Mouse (Mus musculus) forebrain, embryonic 16.5 days (tissue): Measurements from ENCODE around the gene Hypk. TPM values are rescaled to one million over a fixed set of nuclear protein-coding genes. Genes with fewer than 3 reads are reported as not detected.
"Not testable (repeated sequence)": the region's sequence is repeated elsewhere in the genome, so short reads cannot be mapped to it uniquely, and the experiment has no call there.

ENCODE experiments used
- ATAC-seq: fragments of 200-750 bp; cut with Nextera tagmentation; 2 replicates; pipeline ENCODE4 v1.8.0; 2017; ENCODE audit warnings: mild to moderate bottlenecking, moderate library complexity
- H3K27ac ChIP-seq: fragments of 300-500 bp; sonication (generic); 2 replicates; pipeline ENCODE4 v1.5.1; 2014; ENCODE audit warnings: low read length, control low read depth
- H3K27me3 ChIP-seq: fragments of 300-500 bp; sonication (generic); replicated peaks from 2 replicates; pipeline ENCODE4 v1.6.1; 2014; ENCODE audit warnings: low read length; ENCODE audit not compliant: control insufficient read depth, insufficient read depth
- H3K36me3 ChIP-seq: fragments of 300-500 bp; sonication (generic); 2 replicates; pipeline ENCODE4 v1.6.1; 2014; ENCODE audit not compliant: control insufficient read depth, insufficient read depth
- H3K4me1 ChIP-seq: fragments of 300-500 bp; sonication (generic); replicated peaks from 2 replicates; pipeline ENCODE4 v1.6.1; 2014; ENCODE audit warnings: low read length; ENCODE audit not compliant: control insufficient read depth, insufficient read depth
- H3K4me2 ChIP-seq: fragments of 300-500 bp; sonication (generic); 2 replicates; pipeline ENCODE4 v1.6.1; 2014; ENCODE audit warnings: mild to moderate bottlenecking, low read length, control low read depth
- H3K4me3 ChIP-seq: fragments of 300-500 bp; sonication (generic); replicated peaks from 2 replicates; pipeline ENCODE4 v1.5.1; 2014; ENCODE audit warnings: mild to moderate bottlenecking, low read length, control low read depth
- H3K9ac ChIP-seq: fragments of 300-500 bp; sonication (generic); replicated peaks from 2 replicates; pipeline ENCODE4 v1.6.1; 2014; ENCODE audit warnings: low read depth, low read length, control low read depth
- H3K9me3 ChIP-seq: fragments of 300-500 bp; sonication (generic); 2 replicates; pipeline ENCODE4 v1.6.1; 2016; ENCODE audit warnings: low read length; ENCODE audit not compliant: control insufficient read depth
- WGBS: fragments of 180-500 bp; shearing (Covaris S2); extraction: QIAGEN DNeasy Blood & Tissue Kit; methylation state at CpG from one replicate; pipeline ENCODE4 v1.1.7; 2014; 5-methylcytosine and 5-hydroxymethylcytosine counted together
- polyA plus RNA-seq: library from polyadenylated mRNA; unstranded; fragments of >200 nt; fragmentation: Nextera tagmentation; extraction: Ambion mirVana; gene quantifications from 2 replicates; pipeline ENCODE4 v1.2.1, GENCODE M21; 2015

Gene Hypk
- polyA plus RNA-seq, 1 experiment from 2014 or later, result 108 TPM

DNA sequence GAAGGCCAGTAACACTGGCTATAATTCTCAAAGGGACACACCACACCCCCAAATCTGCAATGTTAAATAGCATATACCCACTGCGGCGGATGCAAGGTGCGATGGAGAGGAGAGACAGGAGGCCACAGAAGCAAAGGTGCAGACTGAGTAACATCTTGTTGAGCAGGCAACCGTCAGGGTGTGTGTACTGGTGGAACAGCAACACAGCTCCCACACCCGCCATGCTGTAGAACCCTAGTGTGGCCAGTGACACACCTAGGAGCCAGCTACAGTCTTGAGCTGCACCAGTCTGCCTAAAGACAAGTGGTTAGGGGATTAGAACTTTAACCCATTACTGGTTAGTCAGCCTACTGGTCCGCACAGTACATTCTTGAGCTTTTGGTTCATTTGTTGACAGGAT, 827 bp downstream of the Hypk start:
- Histone ChIP-seq H3K27ac (no peak overlapping the region), H3K27me3 (no peaks in the 10 kb centered on the region), H3K4me1 (peaks cover 26% of the 10 kb centered on the region), H3K4me3 (no peak overlapping the region), H3K4me2 (no peak overlapping the region), H3K9me3 (no peaks in the 10 kb centered on the region), H3K36me3 (0 out of 2 replicates have a peak, but pooled peaks cover 4% of the 10 kb centered on the region), H3K9ac (no peak overlapping the region)
- WGBS, result 91% methylated on average over 6 of the region's 6 CpGs
- ATAC-seq, result no peak

- no peak overlapping the region for H3K4me2 ChIP-seq
- 78% methylated on average over 5 of the region's 5 CpGs for WGBS
- no peak overlapping the region for H3K27ac ChIP-seq
- H3K4me3 ChIP-seq, result no peak overlapping the region
- H3K27me3 ChIP-seq, result no peaks in the 10 kb centered on the region
- no peak overlapping the region for H3K9ac ChIP-seq
- no peaks in the 10 kb centered on the region for H3K9me3 ChIP-seq
- 0 out of 2 replicates have a peak, but pooled peaks cover 4% of the 10 kb centered on the region for H3K36me3 ChIP-seq
- peaks cover 21% of the 10 kb centered on the region for H3K4me1 ChIP-seq
- ATAC-seq, result no peak
Measured at GRCm38 (mm10) chr2:121455534-121455933, 2.4 kb downstream of the Hypk start.

- peak; percentile 96 for ATAC-seq
- 4% methylated on average over 41 of the region's 41 CpGs for WGBS
- peaks cover 8% of the 10 kb centered on the region; the same call in 1 of the 2 replicates for H3K36me3 ChIP-seq
- H3K4me3 ChIP-seq, result peak within 1 kb of the TSS; percentile 71
- H3K9me3 ChIP-seq, result no peaks in the 10 kb centered on the region
- H3K4me1 ChIP-seq, result peaks cover 11% of the 10 kb centered on the region
- H3K27me3 ChIP-seq, result no peaks in the 10 kb centered on the region
- H3K27ac ChIP-seq, result peak within 1 kb of the TSS; percentile 54
- H3K4me2 ChIP-seq, result peak within 1 kb of the TSS; percentile 72
- peak within 1 kb of the TSS; percentile 68 for H3K9ac ChIP-seq
Measured at GRCm38 (mm10) chr2:121456692-121457642, 3.9 kb downstream of the Hypk start, which contains the start of gene Serinc4. Serinc4 (minus strand) TSS chr2:121456781.

- Histone ChIP-seq H3K4me3 (no peak overlapping the region), H3K27me3 (no peaks in the 10 kb centered on the region), H3K9ac (no peak overlapping the region), H3K4me1 (peaks cover 11% of the 10 kb centered on the region), H3K9me3 (no peaks in the 10 kb centered on the region), H3K27ac (no peak overlapping the region), H3K4me2 (no peak overlapping the region), H3K36me3 (peaks cover 8% of the 10 kb centered on the region; the same call in 1 of the 2 replicates)
- WGBS, result 60% methylated on average over 2 of the region's 2 CpGs
- no peak for ATAC-seq
Measured at GRCm38 (mm10) chr2:121460071-121460470, 7.0 kb downstream of the Hypk start.

GRCm38 (mm10) chr2:121468982-121469381, 15.9 kb downstream of the Hypk start:
- not testable (repeated sequence) for ATAC-seq, H3K36me3 ChIP-seq, H3K27me3 ChIP-seq, H3K9ac ChIP-seq, H3K4me1 ChIP-seq, H3K9me3 ChIP-seq, H3K4me2 ChIP-seq, H3K27ac ChIP-seq, H3K4me3 ChIP-seq
- WGBS, result no CpG with 5 or more reads among the region's 6 CpGs

GRCm38 (mm10) chr2:121472783-121473182, 19.7 kb downstream of the Hypk start:
- H3K4me3 ChIP-seq, H3K36me3 ChIP-seq, ATAC-seq, H3K9ac ChIP-seq, H3K4me2 ChIP-seq, H3K27me3 ChIP-seq, H3K4me1 ChIP-seq, H3K9me3 ChIP-seq, H3K27ac ChIP-seq: not testable (repeated sequence)
- 97% methylated on average over 3 of the region's 3 CpGs for whole genome bisulfite sequencing

DNA sequence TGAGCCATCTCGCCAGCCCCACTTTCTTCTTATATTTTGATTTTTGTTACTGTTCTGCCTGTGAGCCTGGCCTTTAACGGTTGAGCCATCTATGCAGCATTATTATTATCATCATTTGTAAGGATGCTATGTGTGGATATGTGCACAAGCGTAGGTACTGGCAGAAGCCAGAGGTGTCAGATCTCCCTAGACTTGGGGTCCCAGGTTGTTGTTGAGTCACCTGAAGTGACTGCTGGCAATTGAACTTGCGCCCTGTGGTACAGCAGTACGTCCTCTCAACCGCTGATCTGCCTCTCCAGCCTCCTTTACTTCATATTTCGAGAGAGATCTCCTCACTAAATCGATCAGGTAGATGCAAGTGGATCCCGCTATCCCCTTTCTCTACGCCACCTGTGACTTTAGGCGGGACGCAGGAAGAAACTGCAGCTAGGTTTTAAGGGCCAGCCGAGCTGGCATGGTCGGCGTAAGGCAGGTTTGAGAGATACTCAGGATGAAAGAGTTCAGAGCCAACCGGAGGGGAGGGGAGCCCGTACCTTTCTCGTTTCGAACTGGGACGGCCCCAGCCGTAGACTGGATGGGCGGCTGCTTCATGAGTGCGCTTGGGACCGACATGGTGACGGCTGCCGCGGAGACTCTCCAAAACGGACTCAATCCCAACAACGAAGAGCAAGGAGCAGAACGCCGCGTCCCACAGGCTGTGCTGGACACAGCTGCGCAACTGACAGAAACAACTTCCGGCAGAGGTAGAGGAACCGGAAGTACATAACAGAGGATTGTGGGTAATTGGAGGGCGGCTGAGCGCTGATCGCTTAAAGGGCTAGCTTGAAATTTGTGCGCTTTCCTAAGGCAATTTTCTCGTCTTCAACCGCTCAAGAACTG, 20.4 kb downstream of the Hypk start, which contains the start of gene Mfap1b:
TSS of gene Mfap1b (minus strand) at position 767 of the 879 bp plus-strand sequence.
- H3K4me1 ChIP-seq, H3K27me3 ChIP-seq, H3K36me3 ChIP-seq, H3K9me3 ChIP-seq: not testable (repeated sequence)
- H3K9ac ChIP-seq, result peak within 1 kb of the TSS; percentile 63
- ATAC-seq, result peak; percentile 98
- WGBS, result 5% methylated on average over 39 of the region's 41 CpGs
- peak within 1 kb of the TSS; percentile 75 for H3K4me2 ChIP-seq
- H3K4me3 ChIP-seq, result peak within 1 kb of the TSS; percentile 67
- peak within 1 kb of the TSS; percentile 63 for H3K27ac ChIP-seq

DNA sequence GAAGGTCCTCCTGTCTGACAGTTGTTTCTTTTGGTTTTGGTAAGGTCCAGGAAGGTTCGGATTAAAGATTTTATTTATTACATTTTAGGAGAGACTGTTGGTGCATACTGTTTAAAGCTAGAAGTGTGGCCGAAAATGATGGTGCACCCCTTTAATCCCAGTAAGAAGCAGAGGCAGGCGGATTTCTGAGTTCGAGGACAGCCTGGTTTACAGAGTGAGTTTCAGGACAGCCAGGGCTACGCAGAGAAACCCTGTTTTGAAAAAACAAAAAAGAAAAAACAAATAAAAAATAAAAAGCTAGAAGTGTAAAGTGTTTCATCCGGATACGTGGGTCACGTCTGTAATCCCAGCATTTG, 21.1 kb downstream of the Hypk start:
- WGBS, result 34% methylated on average over 8 of the region's 8 CpGs
- Histone ChIP-seq H3K4me3 (peak overlapping the region; percentile 67), H3K4me1 (peaks cover 6% of the 10 kb centered on the region; the same call in 1 of the 2 replicates)

DNA sequence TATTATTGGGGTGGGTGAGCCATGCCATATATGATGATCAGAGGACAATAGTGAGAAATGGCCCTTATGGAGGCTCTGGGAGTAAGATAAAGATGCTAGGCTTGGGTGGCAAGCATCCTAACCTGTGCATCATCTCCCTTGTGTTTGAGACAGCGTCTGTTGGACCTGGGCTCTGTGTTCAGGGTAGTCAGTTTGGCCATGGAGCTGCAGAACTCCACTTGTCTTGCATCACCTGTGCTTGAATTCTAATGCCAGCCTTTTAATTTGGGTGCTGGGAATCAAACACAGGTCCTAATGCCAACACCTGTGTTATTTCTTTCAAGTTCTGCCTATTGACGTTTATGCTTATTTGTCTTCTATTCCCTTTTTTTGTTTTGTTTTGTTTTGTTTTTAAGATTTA, 22.2 kb downstream of the Hypk start:
- not testable (repeated sequence) for H3K27ac ChIP-seq, H3K4me1 ChIP-seq, H3K9ac ChIP-seq, H3K36me3 ChIP-seq, H3K4me2 ChIP-seq, H3K9me3 ChIP-seq, H3K4me3 ChIP-seq, ATAC-seq, H3K27me3 ChIP-seq
- WGBS, result 93% methylated on average over 2 of the region's 2 CpGs

More for the DNA sequence above, 21.1 kb downstream of the Hypk start:
- H3K4me2 ChIP-seq, result peak overlapping the region; percentile 75
- no peak for ATAC-seq
- peak overlapping the region; percentile 63; the same call in 1 of the 2 replicates for H3K9ac ChIP-seq
- peak overlapping the region; percentile 63 for H3K27ac ChIP-seq
- no peaks in the 10 kb centered on the region for H3K36me3 ChIP-seq
- H3K27me3 ChIP-seq, result no peaks in the 10 kb centered on the region
- no peaks in the 10 kb centered on the region for H3K9me3 ChIP-seq
